Mouse (Mus musculus) thymus, adult 2 months (tissue): Measurements from ENCODE around the gene Tmed10. TPM values are rescaled to one million over a fixed set of nuclear protein-coding genes. Genes with fewer than 3 reads are reported as not detected.

Source experiments
- DNase-seq: peaks from one replicate; pipeline ENCODE4 v3.0.0; 2021
- H3K27ac ChIP-seq: fragments of 200-500 bp; 2 replicates; pipeline ENCODE4 v1.5.1; 2012; ENCODE audit warnings: low read length, control low read depth; ENCODE audit not compliant: control insufficient read depth, insufficient read depth
- H3K27me3 ChIP-seq: fragments of 200-500 bp; 2 replicates; pipeline ENCODE4 v1.6.1; 2012; ENCODE audit warnings: mild to moderate bottlenecking, low read length, moderate library complexity, mixed read lengths; ENCODE audit not compliant: control insufficient read depth, insufficient read depth
- H3K36me3 ChIP-seq: fragments of 200-500 bp; 2 replicates; pipeline ENCODE4 v1.6.1; 2012; ENCODE audit warnings: mild to moderate bottlenecking, low read length, moderate library complexity; ENCODE audit not compliant: control insufficient read depth, insufficient read depth
- H3K4me1 ChIP-seq: fragments of 200-500 bp; replicated peaks from 2 replicates; pipeline ENCODE4 v1.6.1; 2012; ENCODE audit warnings: low read length; ENCODE audit not compliant: control insufficient read depth, insufficient read depth
- H3K4me3 ChIP-seq: fragments of 200-500 bp; 2 replicates; pipeline ENCODE4 v1.5.1; 2012; ENCODE audit warnings: mild to moderate bottlenecking, low read length, control low read depth, moderate library complexity; ENCODE audit not compliant: control insufficient read depth, insufficient read depth
- CTCF ChIP-seq: fragments of 200-500 bp; IDR thresholded peaks from 2 replicates; pipeline ENCODE4 v1.5.1; 2012; ENCODE audit warnings: mild to moderate bottlenecking, control low read depth, low read length, moderate library complexity, borderline replicate concordance; ENCODE audit not compliant: control insufficient read depth, poor library complexity, insufficient read depth; ENCODE audit errors: extremely low read depth
- POLR2A ChIP-seq: fragments of 200-500 bp; IDR thresholded peaks from 2 replicates; pipeline ENCODE4 v1.6.1; 2012; ENCODE audit warnings: mild to moderate bottlenecking, low read length, control low read depth, moderate library complexity; ENCODE audit not compliant: control insufficient read depth, poor library complexity, insufficient read depth; ENCODE audit errors: extremely low read depth
- WGBS: fragments of 180-500 bp; shearing (Covaris S2); methylation state at CpG from one replicate; pipeline ENCODE4 v1.1.7; 2018; 5-methylcytosine and 5-hydroxymethylcytosine counted together
- polyA plus RNA-seq: library from polyadenylated mRNA; depleted of rRNA; stranded (reverse); fragments of >200 nt; gene quantifications from 2 replicates; pipeline ENCODE4 v1.2.3, GENCODE M21; 2012

Gene Tmed10
- polyA plus RNA-seq, 1 experiment, result 152 TPM

DNA sequence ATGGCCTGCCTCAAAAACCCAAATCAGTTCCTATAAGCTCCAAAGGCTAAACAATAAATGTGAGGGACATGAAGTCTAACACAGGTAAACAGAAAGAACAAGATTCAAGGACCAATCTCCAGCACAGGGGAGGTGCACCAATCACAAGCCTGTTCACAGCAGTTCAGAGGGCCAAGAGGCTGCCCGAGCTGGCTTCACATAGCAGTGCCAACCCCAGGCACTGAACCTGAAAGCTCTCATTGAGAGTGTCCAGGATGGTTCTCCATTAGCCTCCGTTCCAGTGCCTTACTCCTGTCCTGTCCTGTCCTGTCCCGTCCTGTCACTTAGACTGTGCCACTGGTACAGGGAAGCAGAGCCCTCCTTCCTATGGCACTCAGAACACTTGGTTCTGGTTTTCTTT is 27.5 kb downstream of the Tmed10 start:
- no peak for TF ChIP-seq POLR2A
- TF ChIP-seq CTCF, result no peak
- 95% methylated on average over 3 of the region's 3 CpGs for WGBS
- Histone ChIP-seq H3K4me3 (no peak overlapping the region), H3K36me3 (peaks cover 33% of the 10 kb centered on the region), H3K4me1 (no peaks in the 10 kb centered on the region), H3K27me3 (no peaks in the 10 kb centered on the region), H3K27ac (no peak overlapping the region)
- DNase-seq, result no peak

DNA sequence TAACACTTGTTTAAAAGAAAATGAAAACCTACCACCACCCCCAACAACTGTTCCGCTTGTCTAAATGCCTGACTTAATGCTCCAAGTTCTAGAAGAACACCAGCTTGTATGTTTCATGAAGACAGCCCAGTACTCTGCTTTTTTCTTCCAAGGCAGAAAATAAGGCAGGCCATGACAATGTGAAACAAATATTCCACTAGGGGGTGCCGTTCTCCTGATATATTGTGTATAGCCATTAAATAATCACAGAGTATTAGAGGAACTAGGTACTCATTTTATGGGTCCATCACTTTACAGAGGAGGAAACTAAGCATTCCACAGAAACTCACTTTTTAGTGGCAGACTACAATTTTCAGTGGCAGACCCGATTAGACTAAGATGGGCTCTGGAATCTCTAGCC is 28.3 kb downstream of the Tmed10 start:
- DNase-seq, result peak; percentile 43
- Histone ChIP-seq H3K36me3 (peaks cover 34% of the 10 kb centered on the region), H3K27ac (no peak overlapping the region), H3K27me3 (no peaks in the 10 kb centered on the region), H3K4me3 (no peak overlapping the region), H3K4me1 (no peaks in the 10 kb centered on the region)
- 47% methylated on average over 3 of the region's 3 CpGs for WGBS
- TF ChIP-seq CTCF, result no peak

DNA sequence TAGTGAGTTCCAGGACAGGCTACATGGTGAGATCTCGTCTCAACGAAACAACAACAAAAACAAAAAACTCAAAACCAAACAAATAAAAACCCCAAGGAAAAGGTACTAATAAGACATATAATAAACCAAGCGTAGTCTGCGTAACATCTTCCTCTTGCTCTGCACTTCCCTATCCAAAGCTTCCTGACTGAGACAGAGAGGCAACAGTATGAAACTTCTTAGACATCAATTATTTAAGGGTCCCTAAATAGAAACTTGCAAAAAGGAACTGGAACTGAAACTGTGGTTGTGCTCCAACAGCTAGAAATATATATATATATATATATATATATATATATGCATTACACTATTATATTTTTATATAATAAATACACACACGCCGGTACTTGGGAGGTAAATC is 29.1 kb downstream of the Tmed10 start:
- no peak for DNase-seq
- no peak overlapping the region for H3K27ac ChIP-seq
- H3K36me3 ChIP-seq, result peaks cover 28% of the 10 kb centered on the region
- H3K27me3 ChIP-seq, result no peaks in the 10 kb centered on the region
- H3K4me3 ChIP-seq, result no peak overlapping the region
- 73% methylated on average over 6 of the region's 6 CpGs for WGBS
- H3K4me1 ChIP-seq, result no peaks in the 10 kb centered on the region
- TF ChIP-seq POLR2A (no peak), CTCF (no peak)

DNA sequence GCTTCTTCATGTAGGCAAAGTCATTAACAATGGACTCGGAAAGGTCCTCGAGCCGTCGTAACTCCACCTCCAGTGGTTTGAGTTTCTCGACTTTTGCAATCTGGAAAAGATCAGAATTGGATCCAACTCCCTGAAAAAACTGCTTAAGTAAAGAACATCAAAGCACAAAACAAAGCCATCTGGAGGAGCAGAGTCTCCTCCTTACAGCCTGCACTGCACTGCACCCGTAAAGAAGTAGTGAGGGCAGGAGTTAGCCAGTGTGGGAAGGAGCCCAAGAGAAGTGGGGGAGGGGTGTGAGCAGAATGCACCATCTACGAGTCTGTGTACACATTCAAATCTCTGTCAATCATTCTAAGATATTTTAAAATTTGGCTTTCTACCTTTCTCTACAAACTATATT is 30.4 kb downstream of the Tmed10 start:
- H3K27ac ChIP-seq, result no peak overlapping the region
- H3K4me1 ChIP-seq, result peaks cover 4% of the 10 kb centered on the region
- no peak overlapping the region for H3K4me3 ChIP-seq
- DNase-seq, result no peak
- WGBS, result 88% methylated on average over 7 of the region's 7 CpGs
- H3K36me3 ChIP-seq, result peaks cover 19% of the 10 kb centered on the region; the same call in 1 of the 2 replicates
- no peaks in the 10 kb centered on the region for H3K27me3 ChIP-seq
- TF ChIP-seq CTCF (no peak), POLR2A (no peak)

DNA sequence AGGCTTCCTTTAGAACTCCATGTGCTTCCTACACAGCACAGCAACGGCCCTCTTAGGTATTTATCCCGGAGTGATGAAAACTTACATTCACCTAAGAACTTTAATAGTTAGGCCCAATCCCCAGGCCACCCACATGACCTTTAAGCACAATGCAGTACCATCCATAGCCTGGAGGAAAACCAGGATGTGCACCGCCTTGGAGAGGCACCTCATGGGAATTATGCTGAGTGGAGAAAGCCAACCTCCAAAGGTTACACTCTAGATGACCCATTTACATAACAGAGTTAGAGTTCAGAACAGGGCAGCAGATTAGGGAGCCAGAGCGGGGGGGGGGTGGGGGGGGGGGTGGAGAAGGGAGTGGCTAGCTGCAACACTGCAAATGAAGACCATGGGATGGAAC is 32.3 kb downstream of the Tmed10 start:
- Histone ChIP-seq H3K4me3 (no peak overlapping the region), H3K27ac (no peak overlapping the region), H3K27me3 (no peaks in the 10 kb centered on the region), H3K36me3 (0 out of 2 replicates have a peak, but pooled peaks cover 5% of the 10 kb centered on the region), H3K4me1 (peaks cover 4% of the 10 kb centered on the region)
- WGBS, result 93% methylated on average over 4 of the region's 4 CpGs
- TF ChIP-seq POLR2A, result no peak
- TF ChIP-seq CTCF, result no peak
- no peak for DNase-seq

DNA sequence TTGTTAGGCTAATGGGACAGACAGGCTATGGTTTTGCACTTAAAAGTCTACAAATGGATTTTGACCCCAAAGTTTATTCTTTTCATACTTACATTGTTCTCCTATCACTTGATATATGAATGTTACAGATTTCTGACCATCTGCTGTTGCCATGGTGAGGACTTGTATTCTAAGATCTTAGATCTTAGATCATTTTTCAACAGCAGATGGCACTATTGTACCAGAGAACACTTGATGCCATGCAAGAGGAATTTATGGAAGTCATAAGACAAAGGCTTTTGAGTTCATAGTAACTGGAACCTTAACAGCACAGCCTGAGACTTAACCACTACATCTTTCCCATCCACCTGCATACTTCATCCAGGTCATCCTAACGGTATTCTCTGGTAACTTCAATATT is 33.5 kb downstream of the Tmed10 start:
- Histone ChIP-seq H3K4me3 (no peak overlapping the region), H3K27me3 (no peaks in the 10 kb centered on the region), H3K27ac (no peak overlapping the region), H3K4me1 (peaks cover 4% of the 10 kb centered on the region), H3K36me3 (0 out of 2 replicates have a peak, but pooled peaks cover 5% of the 10 kb centered on the region)
- TF ChIP-seq CTCF (no peak), POLR2A (no peak)
- 38% methylated on average over 1 of the region's 1 CpGs for whole genome bisulfite sequencing
- DNase-seq, result peak; percentile 19

DNA sequence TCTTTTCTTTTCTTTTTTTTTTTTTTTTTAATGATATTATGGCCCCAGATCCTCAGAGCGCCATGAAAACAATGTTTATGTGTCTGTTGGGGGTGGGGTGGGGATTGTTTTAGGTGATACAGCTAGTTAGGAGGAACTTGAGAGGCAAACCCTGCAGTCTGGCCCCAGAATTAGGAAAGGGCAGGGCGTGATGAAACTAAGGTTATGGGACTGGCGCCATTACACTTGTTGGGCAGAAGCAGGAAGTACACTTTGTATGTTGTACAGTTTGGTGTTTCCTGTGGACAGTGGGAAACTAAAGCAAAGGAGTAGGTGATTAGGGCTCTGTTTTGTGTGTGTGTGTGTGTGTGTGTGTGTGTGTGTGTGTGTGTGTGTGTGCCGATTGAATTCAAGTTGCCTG is 34.7 kb downstream of the Tmed10 start:
- 14% methylated on average over 4 of the region's 4 CpGs for WGBS
- Histone ChIP-seq H3K27ac (peak overlapping the region; percentile 45; the same call in 1 of the 2 replicates), H3K27me3 (no peaks in the 10 kb centered on the region), H3K4me3 (no peak overlapping the region), H3K36me3 (0 out of 2 replicates have a peak, but pooled peaks cover 5% of the 10 kb centered on the region), H3K4me1 (peaks cover 4% of the 10 kb centered on the region)
- TF ChIP-seq CTCF (no peak), POLR2A (no peak)
- peak; percentile 5 for DNase-seq
